Mouse (Mus musculus): ENCODE measurements at regions not wholly inside any gene's neighbourhood (a gene's known extent, or its start where the extent isn't known, plus 50 kb on each side); places are given as distances from the start of the nearest gene placed in this dataset.

DNA sequence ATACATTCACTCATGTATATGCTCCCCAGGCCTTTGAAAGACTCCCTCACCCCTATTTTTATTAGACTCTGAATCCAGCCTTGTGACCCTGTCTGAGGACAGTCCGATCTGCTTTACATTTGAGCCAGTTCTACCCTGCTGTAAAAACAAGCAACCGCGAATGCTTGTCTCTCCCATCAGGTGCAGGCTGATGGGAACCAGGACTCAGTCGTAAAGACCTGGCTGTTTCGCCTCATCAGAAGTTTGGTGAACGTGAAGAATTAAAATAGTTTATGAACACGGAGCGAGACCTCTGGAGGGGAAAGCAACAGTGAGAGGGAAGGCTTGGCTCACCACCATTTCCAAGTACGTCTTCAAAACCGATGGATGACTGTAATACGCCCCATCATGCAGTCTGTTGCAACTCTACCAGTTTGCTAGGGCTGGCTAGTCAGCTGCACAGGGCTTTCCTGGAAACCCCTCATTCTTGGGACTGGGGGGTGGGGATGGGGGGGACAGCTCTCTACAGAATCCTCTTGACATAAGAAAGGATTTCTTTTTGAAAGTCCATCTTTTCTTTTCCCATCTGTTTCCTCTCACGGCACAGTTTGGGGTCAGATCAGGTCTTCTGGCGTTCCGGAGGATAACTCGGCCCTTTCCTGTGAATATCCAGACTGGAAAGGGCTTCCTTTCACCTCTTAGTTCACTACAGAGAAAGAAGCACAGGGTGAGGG lies 366.8 kb upstream of the Jarid2 start:
- ATAC-seq (ENCODE audit: insufficient number of reproducible peaks, low FRiP score, low TSS enrichment) = no peak

GRCm38 (mm10) chr13:44363016-44363415 lies 366.3 kb upstream of the Jarid2 start:
- no peak for ATAC-seq (ENCODE audit: insufficient number of reproducible peaks, low FRiP score, low TSS enrichment)

DNA sequence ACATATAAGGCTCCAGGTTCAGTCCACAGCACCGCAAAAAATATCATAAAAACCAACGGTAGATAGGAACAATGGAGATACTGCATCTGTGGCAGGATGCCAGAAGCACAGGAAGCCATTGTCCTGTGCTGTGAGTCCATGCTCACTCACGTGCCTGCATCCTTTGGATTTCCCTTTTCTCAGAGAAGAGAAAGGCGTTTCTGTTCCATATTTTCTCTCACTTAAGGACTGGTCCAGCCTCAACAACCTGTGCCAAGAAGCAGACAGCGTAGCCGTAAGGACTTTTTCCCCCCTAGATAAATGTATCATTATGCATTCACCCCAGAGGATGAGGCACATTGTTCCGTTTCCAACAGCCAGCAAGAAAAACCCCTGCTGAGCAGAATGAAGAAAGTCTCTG lies 360.0 kb upstream of the Jarid2 start:
- ATAC-seq (ENCODE audit: insufficient number of reproducible peaks, low FRiP score, low TSS enrichment) = no peak

GRCm38 (mm10) chr13:44372361-44372877 lies 356.9 kb upstream of the Jarid2 start:
- no peak for ATAC-seq (ENCODE audit: insufficient number of reproducible peaks, low FRiP score, low TSS enrichment)

GRCm38 (mm10) chr13:44375476-44376159 lies 353.7 kb upstream of the Jarid2 start:
- no peak for ATAC-seq (ENCODE audit: insufficient number of reproducible peaks, low FRiP score, low TSS enrichment)

DNA sequence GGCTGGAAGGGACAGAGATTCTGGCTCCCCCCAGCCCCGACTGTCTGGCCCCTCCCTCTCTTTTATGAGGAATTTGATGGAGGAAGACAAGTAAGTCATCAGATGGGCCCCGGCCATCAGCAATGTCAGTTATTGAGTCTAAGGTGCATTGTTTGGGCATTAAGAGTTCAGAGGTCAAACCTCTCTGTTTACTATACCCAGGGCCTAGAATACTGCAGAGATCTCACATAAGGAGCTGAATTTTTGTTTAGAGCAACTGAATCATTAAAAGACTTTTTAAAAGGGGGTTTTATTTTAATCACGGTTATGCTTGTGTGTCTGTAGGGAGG lies 353.1 kb upstream of the Jarid2 start:
- ATAC-seq (ENCODE audit: insufficient number of reproducible peaks, low FRiP score, low TSS enrichment) = no peak

- no peak for ATAC-seq (ENCODE audit: insufficient number of reproducible peaks, low FRiP score, low TSS enrichment)
These were observed 347.4 kb upstream of the Jarid2 start for GRCm38 (mm10) chr13:44381721-44382450.

- peak; percentile 64; the same call in 1 of the 2 replicates for ATAC-seq (ENCODE audit: insufficient number of reproducible peaks, low FRiP score, low TSS enrichment)
These were observed 346.0 kb upstream of the Jarid2 start for GRCm38 (mm10) chr13:44383322-44383721.

DNA sequence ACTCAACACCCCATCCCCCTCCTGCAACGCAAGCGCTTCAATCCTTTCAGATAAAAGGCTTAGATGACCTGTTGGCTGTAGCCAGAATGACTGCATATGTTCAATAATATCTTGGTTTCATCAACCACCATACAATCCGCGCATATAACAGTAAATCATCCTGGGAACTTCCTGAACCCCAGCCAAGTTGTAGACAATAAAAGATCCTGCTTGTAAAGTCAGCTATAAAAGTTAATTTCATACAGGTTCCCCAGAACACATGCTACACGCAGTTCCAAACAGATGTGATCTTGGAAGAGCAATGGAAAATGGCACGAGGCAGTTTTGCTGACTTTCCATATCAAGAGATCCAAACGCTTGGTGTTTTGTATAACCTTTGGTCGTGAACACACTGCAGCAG lies 342.5 kb upstream of the Jarid2 start:
- no peak for ATAC-seq (ENCODE audit: insufficient number of reproducible peaks, low FRiP score, low TSS enrichment)

DNA sequence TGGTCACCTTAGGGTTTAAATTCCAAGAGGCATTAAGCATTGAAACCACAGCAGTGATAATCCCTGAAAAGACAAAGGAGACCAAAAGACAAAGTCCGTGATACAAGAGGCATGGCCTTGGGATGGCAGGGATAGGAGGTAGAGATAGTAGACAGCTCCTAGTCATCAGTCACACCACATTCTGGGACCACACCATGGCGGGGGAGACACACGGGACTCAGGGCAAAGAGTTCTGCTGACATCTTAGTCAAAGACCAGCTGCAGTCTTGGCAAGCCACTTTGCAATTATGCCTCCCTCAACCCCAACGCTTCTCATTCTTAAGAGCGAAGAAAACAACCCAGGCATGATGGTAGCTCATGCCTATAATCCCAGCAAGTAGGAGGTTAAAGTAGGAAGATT lies 339.6 kb upstream of the Jarid2 start:
- no peak for ATAC-seq (ENCODE audit: insufficient number of reproducible peaks, low FRiP score, low TSS enrichment)

DNA sequence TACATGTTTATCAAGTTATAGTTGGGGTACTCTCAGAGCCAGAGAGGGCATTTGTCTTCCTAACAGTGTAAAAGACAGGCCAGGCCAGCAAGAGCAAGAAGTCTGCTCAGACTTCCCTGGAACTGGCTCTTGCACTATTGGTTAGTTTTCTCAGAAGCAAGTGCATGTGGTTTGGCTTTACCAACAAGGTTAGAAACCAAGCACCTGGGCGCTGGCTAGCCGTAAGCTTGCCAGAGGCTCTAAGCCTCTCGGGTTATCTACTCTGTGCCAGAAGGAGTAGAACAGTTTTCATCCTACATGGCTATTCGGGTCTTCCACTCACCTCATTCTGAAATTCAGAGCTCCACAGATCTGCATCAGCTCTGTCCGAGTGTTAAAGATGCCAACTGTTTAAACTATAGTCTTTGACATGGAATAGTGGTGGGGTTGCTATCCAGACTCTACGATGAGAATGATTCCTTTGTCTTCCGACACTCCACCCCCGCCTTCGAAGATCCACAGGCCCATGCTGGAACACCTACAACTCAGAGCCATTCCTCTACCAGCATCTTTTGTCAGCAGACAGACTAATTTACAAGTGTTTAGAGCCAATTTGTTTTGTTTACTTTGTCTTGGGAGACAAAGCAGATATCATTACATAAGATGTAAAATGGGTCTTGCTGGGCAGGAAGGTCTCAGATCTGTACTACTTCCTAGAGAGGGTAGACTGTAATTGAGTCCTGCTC lies 338.4 kb upstream of the Jarid2 start:
- ATAC-seq (ENCODE audit: insufficient number of reproducible peaks, low FRiP score, low TSS enrichment) = no peak

DNA sequence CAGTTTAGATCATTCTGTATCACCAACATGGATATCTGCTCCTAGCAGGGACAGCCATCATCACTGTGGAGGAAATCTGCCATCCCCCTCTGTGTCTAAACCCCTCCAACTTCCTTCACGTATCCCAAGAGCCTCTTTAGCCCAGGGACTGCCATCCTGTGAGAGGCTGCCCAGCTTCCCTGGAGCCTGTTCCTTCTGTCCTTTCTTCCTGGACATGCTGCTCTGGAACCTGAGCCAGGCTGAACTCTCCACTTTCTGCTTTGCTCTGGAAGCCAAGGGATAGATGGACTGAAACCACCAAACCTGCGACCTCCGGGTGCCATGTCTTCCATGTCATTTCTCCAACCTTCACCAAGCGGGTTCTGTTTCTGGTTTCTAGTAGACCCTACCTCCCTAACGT lies 335.3 kb upstream of the Jarid2 start:
- no peak for ATAC-seq (ENCODE audit: insufficient number of reproducible peaks, low FRiP score, low TSS enrichment)

DNA sequence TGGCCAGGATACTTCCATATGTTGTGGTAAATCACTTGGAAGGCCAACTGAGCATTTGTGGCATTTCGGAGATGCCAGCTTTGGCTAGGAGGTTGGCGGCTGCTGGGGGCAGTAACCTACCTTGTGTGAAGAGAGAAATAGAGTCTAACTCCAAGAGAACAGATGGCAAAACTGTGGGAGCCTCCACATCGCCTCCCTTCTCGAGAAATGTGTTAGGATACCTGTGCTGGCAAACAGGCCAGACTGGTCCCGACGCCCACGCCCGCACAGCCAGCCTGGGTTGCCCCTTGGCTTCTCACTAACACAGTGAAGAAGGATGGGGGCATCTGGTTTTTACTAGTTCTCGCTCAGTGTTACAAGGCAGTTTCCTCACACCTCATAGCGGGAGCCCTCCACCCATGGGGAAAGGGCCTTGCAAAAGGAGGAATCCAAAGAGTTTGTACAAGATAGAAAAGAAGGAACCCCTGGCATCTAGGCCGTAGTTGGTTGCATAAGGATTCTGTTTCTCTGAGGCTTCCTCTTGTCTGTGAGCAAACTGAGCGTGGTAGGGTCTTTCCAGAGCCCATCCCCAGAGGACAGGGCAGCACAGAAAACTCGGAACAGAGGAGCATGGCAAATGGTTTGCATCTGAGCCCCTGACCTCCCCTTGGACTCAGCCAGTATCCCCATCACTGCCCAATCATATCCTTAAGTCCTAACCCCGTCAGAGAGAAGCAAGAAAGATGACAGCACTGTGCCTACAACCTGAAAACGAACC lies 330.5 kb upstream of the Jarid2 start:
- ATAC-seq (ENCODE audit: insufficient number of reproducible peaks, low FRiP score, low TSS enrichment) = peak; percentile 87

GRCm38 (mm10) chr13:44399370-44399685 lies 329.9 kb upstream of the Jarid2 start:
- ATAC-seq (ENCODE audit: insufficient number of reproducible peaks, low FRiP score, low TSS enrichment) = peak; percentile 16; the same call in 1 of the 2 replicates

- ATAC-seq (ENCODE audit: insufficient number of reproducible peaks, low FRiP score, low TSS enrichment) = no peak
These were observed 329.4 kb upstream of the Jarid2 start for GRCm38 (mm10) chr13:44399831-44400321.

DNA sequence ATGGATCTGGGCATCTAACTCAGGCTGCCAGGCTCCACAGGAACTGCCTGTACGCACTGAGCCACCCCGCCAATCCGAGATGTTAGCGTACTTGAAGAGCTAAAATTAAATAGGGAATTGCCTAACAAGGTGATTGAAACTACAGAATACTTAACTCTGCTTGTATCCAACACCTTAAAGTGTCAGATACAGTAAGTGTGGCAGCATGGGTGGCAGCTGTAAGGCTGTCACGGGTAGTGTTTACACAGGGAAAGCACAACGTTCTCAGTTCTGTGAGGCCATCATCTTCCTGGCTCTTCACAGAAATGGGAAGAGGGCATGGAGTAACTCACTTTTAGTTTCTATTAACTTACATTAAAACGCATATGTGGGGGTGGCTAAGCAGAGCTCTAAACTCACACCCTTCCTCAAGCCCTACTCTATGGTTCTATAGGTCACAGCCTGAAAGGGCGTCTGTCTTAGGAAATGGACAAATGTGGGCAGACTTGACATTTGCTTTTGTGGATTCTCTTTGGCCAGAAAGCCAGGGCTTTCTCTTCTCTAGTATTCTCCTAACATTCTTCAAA lies 325.2 kb upstream of the Jarid2 start:
- ATAC-seq (ENCODE audit: insufficient number of reproducible peaks, low FRiP score, low TSS enrichment) = no peak

DNA sequence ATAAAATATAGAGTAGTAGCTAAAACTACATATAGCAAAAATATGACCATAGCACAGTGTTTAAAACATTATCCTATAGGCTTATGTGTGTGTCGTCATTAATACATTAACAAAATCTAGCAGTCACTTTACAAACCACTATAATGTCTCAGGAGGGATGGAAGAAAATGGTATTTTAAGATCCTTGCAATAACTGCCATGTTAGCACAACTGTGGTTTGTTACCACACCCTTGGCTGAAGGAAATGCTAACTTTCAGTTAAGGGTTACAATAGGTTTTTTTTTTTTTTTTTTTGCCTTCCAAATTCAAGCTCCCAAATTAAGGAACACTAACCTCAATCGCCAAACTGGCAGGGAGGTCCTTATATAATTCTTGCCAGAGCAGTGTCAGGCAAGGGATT lies 322.0 kb upstream of the Jarid2 start:
- ATAC-seq (ENCODE audit: insufficient number of reproducible peaks, low FRiP score, low TSS enrichment) = no peak

- ATAC-seq (ENCODE audit: insufficient number of reproducible peaks, low FRiP score, low TSS enrichment) = no peak
These were observed 320.7 kb upstream of the Jarid2 start for GRCm38 (mm10) chr13:44408619-44408959.

GRCm38 (mm10) chr13:44408960-44409719 lies 320.1 kb upstream of the Jarid2 start:
- 0 out of 2 replicates have a peak, but pooled peaks have one; percentile 31 for ATAC-seq (ENCODE audit: insufficient number of reproducible peaks, low FRiP score, low TSS enrichment)
